Mouse (Mus musculus) liver, postnatal 0 days (tissue): Measurements from ENCODE around the gene Med28.

Experiments
- CTCF ChIP-seq: sonication (generic); IDR thresholded peaks from 2 replicates; pipeline ENCODE4 v1.5.1; 2016; ENCODE audit warnings: antibody characterized with exemption, low read depth
- EP300 ChIP-seq: IDR thresholded peaks from 2 replicates; pipeline ENCODE4 v1.6.1; 2016; ENCODE audit warnings: antibody characterized with exemption, low read depth, mild to moderate bottlenecking

- no peak for TF ChIP-seq EP300
- TF ChIP-seq CTCF = no peak
Measured at GRCm38 (mm10) chr5:45520809-45521110, 731 bp downstream of the Med28 start.
